In the genomic region with DNA sequence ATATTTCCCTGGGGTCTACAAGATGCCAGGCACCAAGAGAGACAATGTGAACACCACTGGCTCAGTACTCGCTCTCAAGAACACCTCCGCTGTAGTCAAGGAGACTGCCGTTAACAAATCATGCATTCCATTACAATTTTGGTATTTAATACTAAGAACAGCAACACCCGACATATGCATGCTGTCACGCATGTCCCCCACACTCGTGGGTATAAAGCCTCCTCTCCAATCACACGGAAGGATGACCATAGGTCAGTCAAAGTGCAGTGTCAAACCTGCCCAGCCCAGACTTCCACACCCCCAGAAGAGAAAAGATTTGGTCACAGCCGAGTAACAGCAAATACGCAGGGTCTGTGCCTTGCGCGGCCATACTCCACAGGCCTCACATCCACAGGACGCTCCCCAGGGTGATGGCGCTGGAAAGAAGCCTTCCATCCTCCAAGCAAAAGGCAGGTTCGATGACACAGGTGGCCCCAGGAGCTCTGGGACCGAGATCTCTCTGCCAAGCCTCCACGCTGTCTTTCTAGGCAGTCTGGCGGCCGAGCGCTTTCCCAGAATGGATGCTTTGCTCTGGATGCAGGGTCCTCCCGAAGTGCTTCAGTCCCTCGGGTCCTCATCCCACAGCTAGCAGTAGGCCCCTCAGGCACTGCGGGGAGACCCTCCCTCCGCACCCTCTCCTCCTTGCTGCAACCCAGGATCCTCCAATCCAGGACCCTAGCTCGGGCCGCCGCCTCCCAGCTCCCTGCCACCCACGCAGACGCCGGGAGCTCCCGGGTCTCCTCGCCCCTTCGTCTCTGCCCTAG, we compare ENCODE assay signal across 8 mouse cellular contexts. TPM values are rescaled to one million over a fixed set of nuclear protein-coding genes. Genes with fewer than 3 reads are reported as not detected.
DNase-seq lines count a peak whose midpoint lies in the region; ATAC-seq lines count a peak whose summit lies in the region.

No protein-coding gene starts in this region.

- peak overlapping the region; percentile 88 for H3K4me2 ChIP-seq in heart, embryonic 14.5 days (ENCODE audit: low read length)
- H3K4me2 ChIP-seq in heart, embryonic 16.5 days (ENCODE audit: low read depth, low read length) = peak overlapping the region; percentile 93
- H3K4me2 ChIP-seq in liver, embryonic 15.5 days = peak overlapping the region; percentile 96

- peaks cover 6% of the 10 kb centered on the region; the same call in 1 of the 2 replicates for H3K27me3 ChIP-seq in heart, embryonic 14.5 days (ENCODE audit: control insufficient read depth, insufficient read depth, low read length)
- H3K27me3 ChIP-seq in heart, embryonic 16.5 days (ENCODE audit: control insufficient read depth, insufficient read depth, low read length) = 0 out of 2 replicates have a peak, but pooled peaks cover 2% of the 10 kb centered on the region
- peaks cover 11% of the 10 kb centered on the region for H3K27me3 ChIP-seq in liver, embryonic 15.5 days

- peak overlapping the region; percentile 67 for H3K4me3 ChIP-seq in heart, embryonic 14.5 days (ENCODE audit: control insufficient read depth in 1 of 2, insufficient read depth in 1 of 2, low read depth in 1 of 2, low read length in 2 of 2)
- peak overlapping the region; percentile 74 for H3K4me3 ChIP-seq in heart, embryonic 16.5 days (ENCODE audit: low read length)
- H3K4me3 ChIP-seq in liver, embryonic 15.5 days (replicated peaks) = peak overlapping the region; percentile 70

- WGBS in heart, embryonic 14.5 days = 14% methylated on average over 29 of the region's 32 CpGs
- 12% methylated on average over 32 of the region's 32 CpGs for WGBS in heart, embryonic 16.5 days
- WGBS in liver, embryonic 15.5 days (ENCODE audit: insufficient replicate concordance) = 15% methylated on average over 32 of the region's 32 CpGs

- H3K36me3 ChIP-seq in heart, embryonic 14.5 days (ENCODE audit: control insufficient read depth, insufficient read depth, low read length) = no peaks in the 10 kb centered on the region
- no peaks in the 10 kb centered on the region for H3K36me3 ChIP-seq in heart, embryonic 16.5 days (ENCODE audit: control insufficient read depth, insufficient read depth)
- H3K36me3 ChIP-seq in liver, embryonic 15.5 days (replicated peaks) = no peaks in the 10 kb centered on the region

- no peak for DNase-seq in heart, adult 18-20 months
- peak; percentile 10 for DNase-seq in urinary bladder, postnatal 25 days (ENCODE audit: low spot score)
- no peak for DNase-seq in urinary bladder, postnatal 10 days (ENCODE audit: low spot score)
- DNase-seq in adrenal gland, postnatal 4 days (ENCODE audit: low spot score in 2 of 2) = no peak

- H3K9ac ChIP-seq in heart, embryonic 14.5 days (ENCODE audit: low read length) = peak overlapping the region; percentile 81
- peak overlapping the region; percentile 79 for H3K9ac ChIP-seq in heart, embryonic 16.5 days (ENCODE audit: low read length)
- H3K9ac ChIP-seq in liver, embryonic 15.5 days = peak overlapping the region; percentile 72

- H3K27ac ChIP-seq in heart, embryonic 14.5 days (replicated peaks in 1 of 2; ENCODE audit: control insufficient read depth in 1 of 2, insufficient read depth in 1 of 2, low read depth in 2 of 2, low read length in 2 of 2) = peak overlapping the region in 1 of 2 experiments; percentile 58; a peak in 2 of 4 replicates
- H3K27ac ChIP-seq in heart, embryonic 16.5 days (ENCODE audit: low read length) = peak overlapping the region; percentile 32
- H3K27ac ChIP-seq in liver, embryonic 15.5 days (replicated peaks) = no peak overlapping the region

- H3K9me3 ChIP-seq in heart, embryonic 14.5 days (ENCODE audit: control insufficient read depth, low read length) = no peaks in the 10 kb centered on the region
- no peaks in the 10 kb centered on the region for H3K9me3 ChIP-seq in heart, embryonic 16.5 days (replicated peaks; ENCODE audit: control insufficient read depth, low read length)
- H3K9me3 ChIP-seq in liver, embryonic 15.5 days (replicated peaks) = no peaks in the 10 kb centered on the region

- peak; percentile 43 for ATAC-seq in heart, embryonic 14.5 days (ENCODE audit: insufficient number of reproducible peaks, insufficient read depth, low FRiP score, low read depth)
- peak; percentile 2; the same call in 1 of the 2 replicates for ATAC-seq in heart, embryonic 16.5 days (replicated peaks; ENCODE audit: extremely low read depth, insufficient read depth, low FRiP score)
- peak; percentile 27; the same call in 1 of the 2 replicates for ATAC-seq in liver, embryonic 15.5 days (ENCODE audit: insufficient read depth)
- ATAC-seq in monocyte, adult 5-6 weeks (replicated peaks; ENCODE audit: insufficient number of reproducible peaks, low FRiP score, low TSS enrichment, poor library complexity, severe bottlenecking) = no peak

- H3K4me1 ChIP-seq in heart, embryonic 14.5 days (ENCODE audit: control insufficient read depth in 2 of 2, insufficient read depth in 2 of 2, low read length in 2 of 2) = peaks cover 2 to 13% of the 10 kb centered on the region in 2 experiments; a peak in 2 of 4 replicates
- peaks cover 6% of the 10 kb centered on the region; the same call in 1 of the 2 replicates for H3K4me1 ChIP-seq in heart, embryonic 16.5 days (ENCODE audit: control insufficient read depth, insufficient read depth, low read length)
- peaks cover 17% of the 10 kb centered on the region for H3K4me1 ChIP-seq in liver, embryonic 15.5 days (replicated peaks)

RNA-seq across cellular contexts. Expression of gene Sergef, which starts 0.5 kb away (rescaled TPM):
- 10.5 and 10.7 TPM in 2 replicates for polyA plus RNA-seq in heart, embryonic 14.5 days (2014; fragmentation: Nextera tagmentation; extraction: Ambion mirVana)
- 1 to 10 TPM; 3.8 to 5.9 TPM for total RNA-seq in heart, adult 18-20 months (2021)
- 11.0 and 11.4 TPM in 2 replicates for polyA plus RNA-seq in heart, embryonic 16.5 days (2015; fragmentation: Nextera tagmentation; extraction: Ambion mirVana)
- 5.2 TPM in 2 replicates for polyA plus RNA-seq in liver, embryonic 15.5 days (2015; fragmentation: Nextera tagmentation; extraction: Ambion mirVana)
- 10 to 100 TPM; 19.0 to 26.5 TPM for total RNA-seq in adrenal gland, postnatal 4 days (2021)
- total RNA-seq in monocyte, adult 5-6 weeks (2017) = 5.3 to 18.6 TPM (median 16.5 TPM) in 3 replicates

RNA-seq across cellular contexts. Expression of gene Tph1, which starts 33.2 kb away (rescaled TPM):
- 0.12 and 0.65 TPM in 2 replicates for polyA plus RNA-seq in heart, embryonic 14.5 days (2014; fragmentation: Nextera tagmentation; extraction: Ambion mirVana)
- total RNA-seq in heart, adult 18-20 months (2021) = not detected
- 0.61 and 1.1 TPM in 2 replicates for polyA plus RNA-seq in heart, embryonic 16.5 days (2015; fragmentation: Nextera tagmentation; extraction: Ambion mirVana)
- polyA plus RNA-seq in liver, embryonic 15.5 days (2015; fragmentation: Nextera tagmentation; extraction: Ambion mirVana) = not detected in 2 replicates
- total RNA-seq in adrenal gland, postnatal 4 days (2021) = under 1 TPM; 0.37 to 0.73 TPM
- not detected in 3 replicates for total RNA-seq in monocyte, adult 5-6 weeks (2017)
